Mouse (Mus musculus) common myeloid progenitor, adult 5-6 weeks (primary cell): ENCODE measurements at regions not wholly inside any gene's neighbourhood (a gene's known extent, or its start where the extent isn't known, plus 50 kb on each side); places are given as distances from the start of the nearest gene placed in this dataset.
"Not testable (repeated sequence)": the region's sequence is repeated elsewhere in the genome, so short reads cannot be mapped to it uniquely, and the experiment has no call there.

Source experiments
- ATAC-seq: replicated peaks from 2 replicates; pipeline ENCODE4 v1.8.0; 2016; ENCODE audit warnings: low read depth, mild to moderate bottlenecking, moderate TSS enrichment, inconsistent platforms; ENCODE audit not compliant: poor library complexity, severe bottlenecking

DNA sequence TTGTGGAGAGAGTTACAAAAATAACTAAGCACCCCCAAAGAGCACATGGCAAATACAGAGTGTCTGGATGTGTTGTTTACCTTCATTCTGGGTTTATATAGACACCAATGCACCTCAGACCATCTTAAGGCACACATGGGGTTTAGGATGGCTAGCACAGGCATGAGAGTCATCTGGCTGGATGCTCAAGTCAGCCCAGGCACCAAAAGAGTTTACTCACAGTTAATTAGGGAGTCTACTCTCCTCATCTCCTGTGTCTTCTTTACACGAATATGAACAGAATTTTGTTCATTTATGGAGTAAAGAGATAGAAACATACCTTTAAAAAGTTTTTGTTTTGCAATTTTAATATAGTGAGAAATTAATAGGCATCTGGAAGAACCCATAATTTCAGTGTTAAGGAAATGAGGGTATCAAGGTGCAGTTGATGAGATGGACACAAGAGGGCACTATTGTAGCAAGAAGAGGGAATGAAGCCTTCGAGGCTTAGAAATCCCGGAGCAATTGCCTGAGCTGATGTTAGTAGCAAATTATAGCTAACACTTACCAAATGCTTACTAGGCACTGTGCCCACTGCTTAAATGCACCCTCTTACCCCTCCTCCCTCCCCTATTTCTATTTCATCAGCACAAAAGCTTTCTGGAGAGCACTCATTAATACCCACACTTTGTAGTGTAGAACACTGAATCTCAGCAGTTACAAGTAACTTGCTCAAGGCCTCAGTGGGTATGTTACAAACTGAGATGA, 174.6 kb downstream of the Eepd1 start:
- peak; percentile 77; the same call in 1 of the 2 replicates for ATAC-seq

DNA sequence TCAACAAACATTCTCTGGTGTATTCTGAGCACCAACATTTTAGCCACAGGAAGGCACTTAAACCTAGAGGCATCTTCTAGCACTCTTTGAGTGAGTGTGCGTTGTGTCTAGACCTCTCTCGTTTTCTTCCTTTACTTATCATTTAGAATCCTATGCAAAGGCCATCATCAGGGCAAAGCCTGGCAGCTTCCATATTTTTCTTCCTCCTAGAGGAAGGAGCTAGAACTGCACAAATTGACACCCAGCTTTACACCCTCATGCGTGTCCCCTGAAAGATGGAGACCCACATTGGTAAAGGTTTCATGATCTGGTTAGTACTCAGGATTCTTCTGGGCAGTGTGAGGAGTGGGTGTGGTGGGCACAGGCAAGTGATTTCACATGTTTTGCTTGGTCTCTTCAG, 175.2 kb downstream of the Eepd1 start:
- no peak for ATAC-seq

DNA sequence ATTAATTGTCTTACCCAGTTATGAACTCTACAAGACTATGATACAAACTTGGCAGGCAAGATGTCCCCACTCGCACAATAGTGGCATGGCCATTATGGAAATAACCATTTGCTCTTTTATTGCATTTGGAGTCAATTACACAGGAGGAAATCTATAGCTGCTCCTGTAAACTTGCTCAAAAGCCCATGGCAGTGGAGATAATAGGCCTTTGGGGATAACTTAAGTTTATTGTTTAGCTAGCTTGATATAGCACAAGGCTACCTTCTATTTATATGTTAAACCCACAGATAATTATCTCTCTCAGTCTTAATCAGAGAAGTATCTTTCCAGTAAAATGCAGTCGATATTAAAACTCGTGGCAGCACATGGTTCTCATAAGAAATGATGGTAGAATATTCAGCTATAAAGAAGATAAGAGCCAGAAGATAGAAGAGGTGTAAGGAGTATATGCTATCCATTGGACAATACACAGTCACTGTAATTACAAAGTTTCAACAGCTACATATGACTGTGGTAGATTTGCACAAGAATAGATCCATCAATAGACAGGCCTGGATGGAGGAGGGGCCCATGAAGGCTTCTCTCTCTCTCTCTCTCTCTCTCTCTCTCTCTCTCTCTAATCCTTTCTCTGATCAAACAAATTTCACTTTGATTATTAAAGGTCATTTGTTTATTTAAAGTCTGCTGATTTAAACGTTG, 202.4 kb downstream of the Eepd1 start:
- no peak for ATAC-seq

DNA sequence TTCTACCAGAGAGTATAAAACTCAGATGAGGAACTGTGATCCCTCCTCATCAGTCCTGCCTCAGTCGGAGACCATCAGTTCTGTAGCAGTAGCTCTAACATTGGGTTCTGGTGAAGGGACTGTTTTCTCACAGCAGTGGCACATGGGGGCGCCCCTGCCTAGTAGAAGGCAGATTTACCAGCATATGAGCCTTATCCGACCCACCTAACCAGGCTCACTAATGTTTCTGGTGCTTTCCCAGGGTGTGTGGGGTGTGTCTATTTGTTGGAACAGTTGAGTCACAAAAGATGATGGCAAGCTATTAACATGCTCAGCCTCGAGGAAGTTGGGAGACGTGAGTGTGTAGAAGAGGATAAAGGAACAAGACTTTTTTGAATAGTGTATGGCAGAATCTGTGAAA, 212.3 kb downstream of the Eepd1 start:
- ATAC-seq, result no peak

DNA sequence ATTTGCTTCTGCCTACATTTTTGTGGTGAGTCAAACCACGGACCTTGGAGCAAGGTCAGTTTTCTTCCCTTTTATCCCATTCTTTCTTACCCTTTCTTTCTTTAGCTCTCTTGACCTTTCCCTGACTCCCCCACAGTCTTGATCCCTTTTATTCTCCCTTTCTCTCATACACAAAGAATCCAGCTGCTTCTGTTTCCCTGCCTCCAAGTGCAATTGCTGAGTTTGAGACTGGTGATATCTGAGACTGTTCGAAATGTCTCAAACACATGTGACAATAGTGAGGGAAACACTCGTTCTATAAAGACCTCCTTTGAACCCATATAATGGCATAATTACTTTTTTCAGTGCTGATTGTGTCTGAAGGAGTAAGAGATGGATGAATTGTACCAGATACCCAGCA, 213.7 kb downstream of the Eepd1 start:
- no peak for ATAC-seq

GRCm38 (mm10) chr9:25713636-25714035, 232.3 kb downstream of the Eepd1 start:
- no peak for ATAC-seq

GRCm38 (mm10) chr9:25744162-25744561, 262.8 kb downstream of the Eepd1 start:
- no peak for ATAC-seq

DNA sequence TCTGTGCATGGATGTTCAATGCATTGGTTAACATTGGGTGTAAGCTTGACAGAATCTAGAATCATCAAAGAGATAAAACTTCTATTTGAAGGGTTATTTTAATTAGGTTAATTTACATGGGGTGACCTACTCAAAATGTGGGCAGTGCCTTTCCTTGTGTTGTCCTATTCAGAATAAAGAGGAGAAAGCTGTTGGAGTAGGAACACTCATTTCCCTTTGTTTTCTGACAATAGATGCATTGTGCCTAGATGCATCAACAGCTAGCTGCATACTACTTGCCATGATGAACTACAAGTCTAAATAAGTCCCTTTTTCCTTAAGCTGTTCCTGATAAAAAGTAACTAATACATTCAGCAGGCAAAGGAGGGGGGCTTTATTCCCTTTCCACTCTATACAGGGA, 269.8 kb downstream of the Eepd1 start:
- ATAC-seq, result no peak

DNA sequence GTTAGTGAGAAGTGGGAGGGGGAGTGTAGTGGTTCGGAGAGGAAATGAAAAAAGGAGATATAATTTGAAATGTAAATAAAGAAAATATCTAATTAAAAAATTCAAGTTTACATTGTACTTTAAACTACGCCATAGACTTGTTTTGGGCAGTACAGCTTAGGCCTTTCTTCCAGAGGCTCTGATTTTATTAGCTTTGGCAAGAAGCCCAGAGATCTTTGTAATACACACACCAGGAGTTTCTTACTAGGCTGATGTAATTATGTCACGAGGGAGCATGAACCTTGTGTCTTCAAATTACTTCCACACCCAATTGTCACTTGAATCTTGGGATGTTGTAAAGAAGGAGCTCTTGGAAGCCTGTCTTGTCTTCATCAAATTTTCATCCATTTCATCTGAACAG, 292.6 kb downstream of the Eepd1 start:
- no peak for ATAC-seq

DNA sequence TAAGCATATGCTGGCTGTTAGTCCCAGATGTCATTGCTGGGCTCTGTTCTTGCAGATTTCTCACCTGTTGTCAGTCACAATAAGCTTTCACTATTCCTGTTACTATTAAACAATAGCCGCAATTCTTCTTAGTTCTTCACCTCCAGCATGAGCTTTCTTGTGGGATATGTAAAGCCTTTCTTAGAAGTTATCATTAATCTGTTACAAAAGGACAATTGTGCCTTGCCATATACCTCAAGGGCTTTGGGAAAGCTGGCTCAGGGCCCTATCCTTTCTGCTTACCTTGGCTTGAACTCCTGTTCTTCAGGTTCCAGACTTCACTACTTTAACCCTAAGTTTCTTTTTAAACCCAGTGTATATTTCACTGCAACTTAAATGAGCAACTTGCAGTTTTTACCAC, 301.3 kb downstream of the Eepd1 start:
- no peak for ATAC-seq

DNA sequence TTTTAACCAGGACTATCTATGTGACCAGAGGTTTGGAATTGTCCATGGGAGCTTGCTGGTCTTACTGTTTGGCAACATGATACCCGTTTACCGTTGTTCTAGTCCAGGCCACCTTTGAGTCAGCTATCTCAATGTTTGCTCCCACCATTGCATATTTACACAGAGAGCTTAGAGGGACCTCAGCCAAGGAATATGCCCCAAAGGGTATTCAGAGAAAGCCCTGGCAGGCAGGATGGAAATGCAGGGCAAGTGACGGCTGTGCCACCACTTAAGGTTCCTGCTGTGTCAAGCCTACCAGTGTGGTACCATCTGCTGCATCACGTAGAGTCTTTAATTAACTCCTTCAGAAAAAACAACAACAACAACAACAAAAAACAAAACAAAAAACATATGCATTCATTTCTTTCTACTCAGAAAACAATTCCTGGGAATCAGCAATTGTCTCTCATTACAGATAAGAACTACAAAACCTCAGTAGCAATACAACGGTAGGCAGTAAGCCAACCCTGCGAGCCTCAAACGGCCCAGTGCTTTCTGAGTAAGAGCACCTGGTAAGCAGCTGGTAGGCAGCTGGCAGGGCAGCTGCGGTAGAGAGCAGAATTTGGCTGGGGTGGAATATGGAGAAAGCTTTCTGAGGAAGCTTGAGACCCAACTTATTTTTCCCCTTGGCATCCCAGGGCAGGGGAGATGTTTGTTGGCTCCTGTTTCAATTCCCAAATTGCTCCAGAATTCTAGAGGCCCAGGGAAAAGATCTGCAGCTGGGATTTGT, 314.0 kb downstream of the Eepd1 start:
- no peak for ATAC-seq

GRCm38 (mm10) chr9:25809562-25809961, 328.2 kb downstream of the Eepd1 start:
- ATAC-seq, result no peak

- ATAC-seq, result no peak
These were observed 351.9 kb downstream of the Eepd1 start for GRCm38 (mm10) chr9:25833295-25833694.

- ATAC-seq, result not testable (repeated sequence)
These were observed 368.6 kb downstream of the Eepd1 start for GRCm38 (mm10) chr9:25849914-25850313.

GRCm38 (mm10) chr9:25850608-25851007, 369.3 kb downstream of the Eepd1 start:
- not testable (repeated sequence) for ATAC-seq

DNA sequence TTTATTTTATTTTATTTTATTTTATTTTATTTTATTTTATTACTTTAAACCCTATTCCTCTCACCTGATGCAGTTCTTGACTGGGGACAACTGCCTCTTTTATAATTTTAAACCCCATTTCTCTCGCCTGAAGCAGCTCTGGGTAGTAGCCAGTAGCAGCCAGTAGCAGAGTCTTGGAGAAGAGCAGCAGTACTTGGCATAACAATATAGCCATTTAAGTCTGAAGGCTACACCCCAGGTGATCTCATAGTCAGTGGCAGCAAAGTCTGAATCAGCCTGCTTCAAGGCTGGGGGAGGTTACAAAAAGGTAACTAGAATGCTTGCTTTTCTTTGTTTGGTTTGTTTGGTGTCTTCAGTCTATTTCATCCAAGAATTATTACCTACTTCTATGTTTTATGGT, 373.2 kb downstream of the Eepd1 start:
- ATAC-seq, result no peak

DNA sequence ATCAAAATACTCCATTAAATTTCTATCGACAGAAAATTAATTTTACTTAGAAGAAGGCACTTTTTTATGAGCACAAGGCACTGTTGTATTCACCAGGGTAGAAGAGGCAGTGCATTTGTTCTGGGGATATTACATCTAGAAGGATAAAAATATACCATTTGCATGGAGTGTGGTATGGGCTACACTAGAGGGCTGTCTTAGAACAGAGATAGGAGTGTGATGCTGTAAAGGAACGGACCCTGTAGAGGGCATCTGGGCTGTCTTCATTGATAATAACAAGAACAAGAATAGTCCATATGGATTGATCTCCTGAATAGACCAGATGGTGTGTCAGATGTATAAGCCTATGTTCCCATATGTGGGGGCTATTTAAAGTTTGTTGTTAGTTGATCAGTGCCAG, 388.9 kb downstream of the Eepd1 start:
- ATAC-seq, result no peak

- ATAC-seq, result no peak
These were observed 415.1 kb downstream of the Eepd1 start for GRCm38 (mm10) chr9:25896333-25896905.
